Mouse (Mus musculus) lung, adult 2 months (tissue): ENCODE measurements around the gene Gm20388. TPM values are rescaled to one million over a fixed set of nuclear protein-coding genes. Genes with fewer than 3 reads are reported as not detected.
A peak's percentile ranks its signal among the peaks of the same experiment; 100 is the strongest.

ENCODE experiments used
- DNase-seq: peaks from one replicate; pipeline ENCODE4 v3.0.0; 2022
- H3K4me1 ChIP-seq: fragments of 200-500 bp; 2 replicates; pipeline ENCODE4 v1.6.1; 2011; ENCODE audit warnings: low read length; ENCODE audit not compliant: control insufficient read depth, insufficient read depth
- H3K4me3 ChIP-seq: fragments of 200-500 bp; replicated peaks from 2 replicates; pipeline ENCODE3; 2011; ENCODE audit warnings: low read depth, mild to moderate bottlenecking, control low read depth, low read length; ENCODE audit errors: extremely low read depth
- CTCF ChIP-seq: fragments of 200-500 bp; IDR thresholded peaks from 2 replicates; pipeline ENCODE4 v1.5.1; 2011; ENCODE audit warnings: mild to moderate bottlenecking, low read length, control low read depth; ENCODE audit not compliant: insufficient read depth
- POLR2A ChIP-seq: fragments of 200-500 bp; IDR thresholded peaks from 2 replicates; pipeline ENCODE4 v1.6.1; 2011; ENCODE audit warnings: low read depth, mild to moderate bottlenecking, control low read depth, low read length, borderline replicate concordance; ENCODE audit errors: extremely low read depth
- WGBS: fragments of 180-500 bp; shearing (Covaris S2); methylation state at CpG from one replicate; pipeline ENCODE4 v1.1.7; 2018; 5-methylcytosine and 5-hydroxymethylcytosine counted together
- polyA plus RNA-seq: library from polyadenylated mRNA; depleted of rRNA; stranded (reverse); fragments of >200 nt; gene quantifications from 2 replicates; pipeline ENCODE4 v1.2.3, GENCODE M21; 2012

The Gm20388 gene
- polyA plus RNA-seq, 1 experiment = 67.8 TPM

DNA sequence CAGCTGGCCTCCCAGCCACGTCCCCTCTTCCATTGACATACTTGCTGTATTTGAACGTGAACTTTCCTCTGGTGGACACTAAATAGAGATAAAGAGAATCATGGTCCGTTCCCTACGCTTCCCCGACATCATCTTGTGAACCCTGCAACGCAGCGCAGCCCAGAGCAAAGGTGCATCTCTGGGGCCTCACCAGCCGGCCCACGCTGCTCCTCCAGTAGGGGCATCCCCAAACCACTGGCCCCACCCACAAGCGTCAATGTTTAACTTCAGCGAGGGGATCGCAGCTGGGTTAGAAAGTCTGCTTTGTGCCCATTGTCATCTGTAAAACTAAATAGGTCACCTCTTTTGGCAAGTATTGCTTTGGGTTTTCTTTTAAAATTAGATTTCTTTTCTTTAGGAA lies 4433.4 kb downstream of the Gm20388 start:
- no peak for DNase-seq
- WGBS = 78% methylated on average over 12 of the region's 12 CpGs
- TF ChIP-seq CTCF (no peak), POLR2A (no peak)
- Histone ChIP-seq H3K4me1 (0 out of 2 replicates have a peak, but pooled peaks cover 3% of the 10 kb centered on the region), H3K4me3 (no peak overlapping the region)

DNA sequence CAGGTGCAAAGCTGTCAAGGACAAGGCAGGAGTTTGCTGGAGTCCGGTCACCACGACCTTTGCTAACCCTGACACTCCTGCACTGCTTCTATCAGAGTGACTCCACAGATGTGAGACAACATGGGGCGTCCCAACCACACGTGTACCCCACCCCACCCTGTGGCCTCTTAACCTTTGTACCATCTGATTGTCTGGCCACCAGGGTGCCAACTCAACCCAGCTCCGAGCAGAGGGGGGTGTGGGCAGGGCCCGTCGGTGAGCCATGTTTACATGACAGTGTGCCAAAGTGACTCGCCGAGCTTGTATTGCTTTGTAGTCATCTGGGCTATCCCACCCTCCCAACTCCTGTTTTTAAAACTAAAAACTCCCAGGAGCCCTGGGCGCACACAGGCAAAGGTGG lies 4434.5 kb downstream of the Gm20388 start:
- WGBS = 56% methylated on average over 10 of the region's 10 CpGs
- Histone ChIP-seq H3K4me3 (no peak overlapping the region), H3K4me1 (0 out of 2 replicates have a peak, but pooled peaks cover 3% of the 10 kb centered on the region)
- DNase-seq = no peak
- TF ChIP-seq CTCF (no peak), POLR2A (no peak)

DNA sequence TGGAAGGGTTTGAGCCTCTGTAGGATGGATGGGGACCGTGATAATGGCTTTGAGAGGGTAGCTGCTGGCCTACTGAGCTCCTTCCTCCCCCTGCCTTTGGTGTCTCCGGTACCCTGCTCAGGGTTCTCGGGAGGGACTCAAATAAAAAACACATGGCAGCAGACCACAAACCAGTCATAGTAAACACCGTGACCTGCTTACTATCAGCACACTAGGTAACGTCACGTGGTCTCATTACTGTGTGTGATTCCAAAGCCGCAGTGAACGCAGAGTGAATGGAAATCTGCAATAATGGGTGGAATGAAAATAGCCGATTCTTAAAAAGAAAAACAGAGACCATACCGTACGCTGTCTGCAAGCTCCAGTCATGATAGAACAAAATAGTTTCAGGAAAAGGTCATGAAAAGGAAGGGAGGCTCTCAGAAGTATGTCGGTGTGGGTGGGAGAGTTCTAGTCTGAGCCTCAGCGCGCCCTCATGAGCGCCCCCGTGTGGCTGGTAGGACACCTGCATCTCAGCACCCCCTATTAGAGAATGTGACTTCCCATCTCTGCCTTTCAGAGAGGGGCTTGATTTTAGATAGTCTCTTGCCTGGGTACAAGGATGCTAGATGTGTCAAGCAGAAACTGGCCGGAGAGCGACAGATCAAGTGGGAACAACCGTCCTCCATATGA lies 4436.3 kb downstream of the Gm20388 start:
- DNase-seq = peak; percentile 59
- WGBS = 41% methylated on average over 19 of the region's 19 CpGs
- TF ChIP-seq POLR2A = no peak
- TF ChIP-seq CTCF = peak; percentile 82
- Histone ChIP-seq H3K4me3 (no peak overlapping the region), H3K4me1 (no peaks in the 10 kb centered on the region)

DNA sequence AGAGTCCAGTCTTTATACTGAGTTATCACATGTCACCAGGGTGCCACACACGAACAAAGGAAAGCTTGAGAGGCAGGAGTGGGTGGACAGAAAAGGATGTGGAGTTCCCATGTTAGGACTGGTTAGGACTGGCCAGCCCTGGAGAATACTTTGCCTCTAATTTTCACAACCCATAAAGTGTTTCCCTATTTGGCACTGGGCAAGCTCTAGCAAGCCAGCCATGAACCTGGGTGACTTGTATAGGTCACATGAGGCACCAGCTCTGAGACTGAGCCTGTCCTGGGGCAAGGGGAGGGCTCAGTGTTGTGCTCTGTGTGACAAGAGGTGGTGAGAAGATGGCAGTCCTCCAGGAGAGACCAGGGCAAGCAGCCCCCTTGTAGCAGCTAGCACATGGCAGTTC lies 4437.4 kb downstream of the Gm20388 start:
- no peak overlapping the region for H3K4me3 ChIP-seq
- no peak for DNase-seq
- 54% methylated on average over 1 of the region's 1 CpGs for WGBS
- no peak for TF ChIP-seq POLR2A
- no peak for TF ChIP-seq CTCF
- no peaks in the 10 kb centered on the region for H3K4me1 ChIP-seq

DNA sequence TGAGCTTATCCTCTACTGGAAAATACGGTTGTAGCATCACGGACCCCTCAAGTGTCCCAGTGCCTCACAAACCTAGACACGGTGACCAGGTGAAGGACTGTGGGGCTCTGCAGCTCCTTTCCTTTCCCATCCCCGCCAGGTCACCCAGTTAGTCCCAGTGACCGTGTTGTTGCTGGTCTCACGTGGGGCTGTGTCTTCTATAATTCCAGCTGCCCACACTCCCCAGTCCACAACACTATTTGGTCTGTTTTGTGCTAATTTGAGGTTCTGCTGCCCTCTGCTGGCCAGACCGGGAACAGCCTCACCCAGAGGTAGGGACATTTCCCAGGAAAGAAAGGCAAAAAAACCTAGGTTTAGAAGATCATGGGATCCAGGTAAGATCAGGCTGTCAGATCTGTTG lies 4439.0 kb downstream of the Gm20388 start:
- Histone ChIP-seq H3K4me3 (no peak overlapping the region), H3K4me1 (no peaks in the 10 kb centered on the region)
- no peak for TF ChIP-seq POLR2A
- TF ChIP-seq CTCF = peak; percentile 88
- 36% methylated on average over 7 of the region's 7 CpGs for WGBS
- DNase-seq = peak; percentile 85

DNA sequence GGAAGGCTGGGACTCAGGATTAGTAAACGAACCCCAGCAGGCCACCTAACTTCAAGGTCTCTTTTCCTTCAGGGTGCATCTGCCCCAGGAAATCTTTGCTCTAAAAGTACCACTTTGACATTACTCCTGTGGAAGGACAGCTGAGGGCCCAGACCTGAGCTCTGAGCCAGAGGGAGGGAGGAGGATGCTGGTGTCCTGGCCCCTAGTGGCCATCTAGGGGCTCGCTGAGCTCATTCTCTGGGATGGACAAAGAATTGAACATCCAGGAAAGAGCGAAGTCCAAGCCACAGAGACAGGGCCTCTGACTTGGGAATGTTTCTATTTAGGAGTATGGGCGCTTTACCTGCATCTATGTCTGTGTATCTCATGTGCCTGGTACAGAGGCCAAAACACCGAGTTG lies 4441.0 kb downstream of the Gm20388 start:
- H3K4me3 ChIP-seq = no peak overlapping the region
- WGBS = 64% methylated on average over 5 of the region's 5 CpGs
- TF ChIP-seq POLR2A = no peak
- TF ChIP-seq CTCF = no peak
- no peaks in the 10 kb centered on the region for H3K4me1 ChIP-seq
- no peak for DNase-seq

DNA sequence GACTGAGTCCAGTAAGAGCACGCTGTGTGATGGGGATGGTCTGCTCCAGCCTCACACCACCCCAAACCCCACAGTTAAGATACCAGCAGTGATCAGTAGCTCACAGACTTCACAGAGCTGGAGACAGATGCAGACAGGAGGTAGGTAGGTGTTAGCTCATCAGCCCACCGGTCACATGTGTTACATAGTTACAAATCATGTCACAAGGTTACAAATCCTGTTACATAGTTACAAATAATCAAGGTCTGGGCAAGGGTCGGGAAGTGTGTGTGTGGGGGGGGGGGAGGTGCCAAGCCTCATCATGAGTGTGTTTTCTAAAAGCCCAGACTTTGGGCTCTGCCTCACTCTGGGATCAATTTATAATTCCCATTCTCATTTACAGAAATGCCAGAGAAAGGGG lies 4450.3 kb downstream of the Gm20388 start:
- Histone ChIP-seq H3K4me1 (no peaks in the 10 kb centered on the region), H3K4me3 (no peak overlapping the region)
- DNase-seq = no peak
- WGBS = 76% methylated on average over 3 of the region's 3 CpGs
- TF ChIP-seq CTCF (no peak), POLR2A (no peak)

DNA sequence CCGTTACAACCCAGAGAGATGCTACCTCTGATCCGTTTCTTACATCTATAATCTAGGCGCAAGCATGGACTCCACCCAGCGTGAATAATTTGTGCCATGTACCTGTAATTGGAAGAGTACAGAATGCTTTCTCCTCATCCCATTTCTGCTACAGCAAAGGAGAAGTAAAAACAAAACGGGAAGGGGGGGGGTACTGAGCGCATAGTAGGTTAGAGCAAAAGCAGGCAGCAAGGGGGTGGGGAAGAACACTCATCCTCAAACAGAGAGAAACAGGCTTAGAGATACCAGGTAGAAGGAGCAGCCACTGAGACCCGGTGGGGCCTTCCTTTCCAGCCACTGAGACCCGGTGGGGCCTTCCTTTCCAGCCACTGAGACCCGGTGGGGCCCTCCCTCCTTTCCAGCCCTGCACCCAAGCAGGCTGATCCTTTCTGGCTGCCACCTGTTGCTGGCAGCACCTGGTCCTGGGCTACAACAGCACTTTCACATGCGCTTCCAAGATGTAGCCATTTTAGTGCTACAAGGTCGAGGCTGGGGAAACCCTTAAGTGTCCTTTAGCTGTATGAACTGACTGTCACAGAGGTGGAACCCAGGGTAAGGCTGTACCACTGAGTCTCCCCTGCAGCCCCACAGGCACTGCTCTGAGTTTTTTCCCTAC lies 4451.3 kb downstream of the Gm20388 start:
- WGBS = 82% methylated on average over 11 of the region's 11 CpGs
- Histone ChIP-seq H3K4me1 (no peaks in the 10 kb centered on the region), H3K4me3 (no peak overlapping the region)
- TF ChIP-seq POLR2A (no peak), CTCF (no peak)
- no peak for DNase-seq

DNA sequence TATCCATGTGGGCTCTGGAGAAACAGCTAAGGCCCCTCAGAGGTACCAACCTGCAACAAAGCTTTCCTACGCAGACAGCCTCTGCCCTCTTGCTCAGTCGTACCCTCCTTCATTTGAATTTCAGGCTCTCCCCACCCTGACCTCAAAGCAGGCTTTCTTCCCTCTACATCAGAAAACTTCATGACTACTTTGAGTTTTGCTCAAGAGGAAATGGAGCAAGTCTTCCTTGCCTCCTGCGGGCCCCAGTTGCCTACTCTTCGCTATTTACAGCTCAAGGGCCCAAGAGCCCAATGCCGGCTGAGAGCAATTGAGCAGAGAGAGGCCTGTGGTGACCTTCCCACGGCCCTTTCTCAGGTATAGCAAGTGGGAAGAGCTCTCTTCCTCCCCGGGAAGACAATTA lies 4451.9 kb downstream of the Gm20388 start:
- DNase-seq = no peak
- WGBS = 65% methylated on average over 7 of the region's 7 CpGs
- TF ChIP-seq CTCF (no peak), POLR2A (no peak)
- no peaks in the 10 kb centered on the region for H3K4me1 ChIP-seq
- no peak overlapping the region for H3K4me3 ChIP-seq

DNA sequence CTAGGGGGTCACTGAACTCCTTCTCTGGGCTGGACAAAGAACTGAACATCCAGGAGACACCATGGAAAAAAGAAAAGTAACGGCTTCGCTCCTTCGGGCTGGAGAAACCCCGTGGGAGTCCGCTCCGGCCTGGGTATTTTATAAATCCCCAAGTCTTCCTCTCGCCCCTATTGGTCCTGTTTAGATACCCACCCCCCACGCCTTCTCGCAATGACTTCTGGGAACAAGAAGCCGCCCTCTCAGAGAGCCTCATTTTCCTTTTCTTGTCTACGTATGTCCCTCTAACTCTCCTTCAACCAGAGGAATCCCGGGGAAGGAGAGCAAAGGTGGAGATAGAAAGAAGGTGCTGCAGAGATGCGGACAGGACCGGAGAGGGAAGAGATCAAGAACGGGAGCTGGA lies 4452.7 kb downstream of the Gm20388 start:
- no peak for TF ChIP-seq POLR2A
- no peak for TF ChIP-seq CTCF
- H3K4me1 ChIP-seq = no peaks in the 10 kb centered on the region
- DNase-seq = no peak
- WGBS = 90% methylated on average over 15 of the region's 15 CpGs
- no peak overlapping the region for H3K4me3 ChIP-seq
